Mouse (Mus musculus) G1E (cell line): ENCODE measurements around the gene Ago4. TPM values are rescaled to one million over a fixed set of nuclear protein-coding genes. Genes with fewer than 3 reads are reported as not detected.

Experiments
- ATAC-seq: 2 replicates; pipeline ENCODE4 v1.8.0; 2016; ENCODE audit warnings: mild to moderate bottlenecking; ENCODE audit not compliant: insufficient number of reproducible peaks, poor library complexity, low FRiP score, severe bottlenecking; ENCODE audit errors: extremely low read depth
- DNase-seq: peaks from one replicate; pipeline ENCODE4 v3.0.0; 2012; ENCODE audit warnings: low spot score
- H3K27me3 ChIP-seq: 2 replicates; pipeline ENCODE4 v1.6.1; 2012; ENCODE audit warnings: mild to moderate bottlenecking, low read length, inconsistent platforms; ENCODE audit not compliant: insufficient read depth
- H3K36me3 ChIP-seq: replicated peaks from 2 replicates; pipeline ENCODE3; 2012; ENCODE audit warnings: mild to moderate bottlenecking, inconsistent platforms
- H3K4me1 ChIP-seq: 2 replicates; pipeline ENCODE4 v1.6.1; 2012; ENCODE audit warnings: low read depth, low read length, inconsistent platforms, mixed read lengths; ENCODE audit not compliant: insufficient read depth
- H3K4me3 ChIP-seq: 2 replicates; pipeline ENCODE4 v1.5.1; 2012; ENCODE audit warnings: low read depth, mild to moderate bottlenecking, inconsistent platforms, low read length, moderate library complexity, mixed read lengths
- H3K9me3 ChIP-seq: replicated peaks from 2 replicates; pipeline ENCODE4 v1.6.1; 2012; ENCODE audit warnings: inconsistent platforms
- CTCF ChIP-seq: IDR thresholded peaks from 2 replicates; pipeline ENCODE4 v1.5.1; 2012; ENCODE audit warnings: low read depth, low read length, inconsistent platforms, mixed read lengths
- GATA1 ChIP-seq: IDR thresholded peaks from 2 replicates; pipeline ENCODE4 v1.6.1; 2012; ENCODE audit warnings: borderline replicate concordance, low read length, inconsistent platforms, mixed read lengths
- GATA2 ChIP-seq: IDR thresholded peaks from 2 replicates; pipeline ENCODE4 v1.6.1; 2012; ENCODE audit warnings: low read depth, low read length, inconsistent platforms, borderline replicate concordance
- POLR2AphosphoS5 ChIP-seq: IDR thresholded peaks from 2 replicates; pipeline ENCODE4 v1.6.1; 2012; ENCODE audit warnings: low read depth, low read length, inconsistent platforms; ENCODE audit not compliant: insufficient replicate concordance
- TAL1 ChIP-seq: conservative IDR thresholded peaks from 2 replicates; pipeline ENCODE4 v1.6.1; 2012; ENCODE audit warnings: low read depth, low read length, inconsistent platforms, mixed read lengths
- polyA plus RNA-seq: library from polyadenylated mRNA; stranded (reverse); fragments of >175 nt; gene quantifications from 2 replicates; pipeline ENCODE4 v1.2.3, GENCODE M21; 2012
- total RNA-seq, 2 experiments: library from RNA; stranded (forward) in 1 of 2; stranded (reverse) in 1 of 2; fragments of 200-1000 nt in 1 of 2; fragments of >200 nt in 1 of 2; fragmentation: Nextera tagmentation in 1 of 2; gene quantifications; 2 replicates each; pipeline ENCODE4 v1.2.3; 2014 to 2017

Ago4 gene
- total and polyA plus RNA-seq, 3 experiments, result 0.22 TPM; not detected in 2

DNA sequence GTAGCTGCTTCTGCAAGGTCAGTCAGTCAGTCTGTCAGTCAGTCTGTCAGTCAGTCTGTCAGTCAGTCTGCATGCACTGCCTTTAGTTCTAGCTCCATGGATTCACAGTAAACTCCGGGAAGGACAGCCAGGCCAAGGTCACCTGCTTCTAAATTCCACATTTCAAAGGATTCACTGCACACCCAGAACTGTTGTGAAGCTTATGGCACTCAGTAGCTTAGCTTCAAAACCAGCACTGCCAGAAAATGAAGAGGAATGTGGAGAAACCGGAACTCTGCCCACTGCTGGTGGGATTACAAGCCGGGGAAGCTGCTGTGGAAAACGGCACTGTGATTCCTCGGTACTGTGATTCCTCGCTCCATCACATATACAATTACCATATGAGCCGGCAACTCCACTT lies 77.8 kb downstream of the Ago4 start:
- no peak for DNase-seq
- Histone ChIP-seq H3K4me3 (no peak overlapping the region), H3K27me3 (no peaks in the 10 kb centered on the region), H3K9me3 (no peaks in the 10 kb centered on the region), H3K4me1 (no peaks in the 10 kb centered on the region), H3K36me3 (peaks cover 80% of the 10 kb centered on the region)
- no peak for ATAC-seq
- TF ChIP-seq TAL1 (no peak), CTCF (no peak), GATA2 (no peak), POLR2AphosphoS5 (no peak), GATA1 (no peak)

DNA sequence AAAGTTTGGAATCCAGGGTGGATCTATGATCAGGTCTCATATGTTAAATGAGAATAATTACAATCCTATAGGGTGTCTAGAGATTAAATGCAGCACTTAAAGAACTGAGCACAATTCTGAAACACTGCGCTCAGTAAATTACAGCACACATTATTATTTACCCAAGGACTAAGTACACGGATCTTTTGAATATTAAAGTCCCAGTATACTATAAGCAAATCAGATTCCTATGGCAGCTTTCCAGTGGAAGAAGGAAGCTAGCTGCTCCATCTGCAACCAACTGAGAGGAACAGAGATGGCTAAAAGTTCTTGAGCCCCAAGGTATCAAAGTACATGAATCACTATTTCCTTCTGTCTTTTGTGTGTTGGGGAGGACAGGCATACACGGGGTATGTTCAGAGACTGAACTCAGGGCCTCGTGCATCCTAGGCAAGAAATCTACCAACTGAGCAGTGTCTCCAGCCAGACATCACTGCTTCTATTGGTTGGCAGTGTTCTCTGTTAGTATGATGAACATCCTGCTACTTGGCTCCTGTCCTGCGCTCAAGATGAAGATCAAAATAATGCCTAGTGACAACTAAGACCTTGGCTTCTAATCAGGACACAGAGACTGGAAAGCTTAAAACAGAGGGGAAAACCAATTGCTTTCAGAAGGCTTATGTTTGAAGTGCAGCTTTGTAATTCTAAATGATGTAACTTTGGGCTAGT lies 78.6 kb downstream of the Ago4 start:
- H3K36me3 ChIP-seq, result peaks cover 76% of the 10 kb centered on the region
- TF ChIP-seq TAL1 (no peak), POLR2AphosphoS5 (no peak), GATA2 (no peak), GATA1 (no peak), CTCF (no peak)
- H3K27me3 ChIP-seq, result no peaks in the 10 kb centered on the region
- no peaks in the 10 kb centered on the region for H3K4me1 ChIP-seq
- no peak for DNase-seq
- no peak for ATAC-seq
- no peak overlapping the region for H3K4me3 ChIP-seq
- no peaks in the 10 kb centered on the region for H3K9me3 ChIP-seq

DNA sequence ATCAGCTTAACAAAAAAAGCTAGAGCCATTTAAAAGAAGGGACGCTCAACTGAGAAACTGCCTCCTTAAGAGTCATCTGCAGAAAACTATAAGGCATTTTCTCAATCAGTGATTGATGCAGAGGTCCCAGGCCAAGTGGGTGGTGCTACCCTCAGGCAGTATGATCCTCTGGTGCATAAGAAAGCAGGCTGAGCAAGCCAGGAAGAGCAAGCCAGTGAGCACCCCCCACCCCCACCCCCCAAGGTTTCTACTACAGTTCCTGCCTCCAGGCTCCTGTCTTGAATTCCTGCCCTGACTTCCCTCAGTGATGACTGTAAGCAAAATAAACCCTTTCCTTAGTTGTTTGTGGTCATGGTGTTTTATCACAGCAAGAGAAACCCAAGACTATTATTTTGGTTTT lies 83.0 kb downstream of the Ago4 start:
- ATAC-seq (no peak), DNase-seq (no peak)
- Histone ChIP-seq H3K27me3 (no peaks in the 10 kb centered on the region), H3K36me3 (peaks cover 70% of the 10 kb centered on the region), H3K4me1 (no peaks in the 10 kb centered on the region), H3K9me3 (no peaks in the 10 kb centered on the region), H3K4me3 (no peak overlapping the region)
- TF ChIP-seq CTCF, result no peak
- no peak for TF ChIP-seq POLR2AphosphoS5
- no peak for TF ChIP-seq GATA1
- TF ChIP-seq GATA2, result no peak
- no peak for TF ChIP-seq TAL1

DNA sequence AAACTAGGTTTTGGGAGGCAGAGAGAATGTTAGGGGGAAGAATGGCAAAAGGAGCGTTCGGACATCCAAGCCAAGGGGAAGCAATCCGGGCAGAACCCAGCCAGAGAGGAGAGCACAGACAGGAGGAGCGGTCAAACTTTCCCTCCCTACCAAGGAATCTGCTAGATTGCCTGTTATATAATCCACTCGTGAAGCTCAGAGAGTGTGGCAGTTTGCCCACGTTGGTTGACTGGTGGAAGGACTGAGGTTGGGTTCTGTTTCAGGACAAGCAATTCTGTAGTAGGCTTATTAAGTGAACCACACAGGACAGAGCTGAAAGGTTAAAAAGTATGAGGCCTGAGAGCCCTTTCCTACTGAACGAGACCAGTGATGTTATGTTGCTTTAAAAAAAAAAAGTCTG lies 86.1 kb downstream of the Ago4 start:
- Histone ChIP-seq H3K27me3 (no peaks in the 10 kb centered on the region), H3K4me3 (no peak overlapping the region), H3K36me3 (peaks cover 66% of the 10 kb centered on the region), H3K4me1 (no peaks in the 10 kb centered on the region), H3K9me3 (no peaks in the 10 kb centered on the region)
- TF ChIP-seq TAL1 (no peak), CTCF (no peak), GATA2 (no peak), GATA1 (no peak), POLR2AphosphoS5 (no peak)
- no peak for DNase-seq
- no peak for ATAC-seq

DNA sequence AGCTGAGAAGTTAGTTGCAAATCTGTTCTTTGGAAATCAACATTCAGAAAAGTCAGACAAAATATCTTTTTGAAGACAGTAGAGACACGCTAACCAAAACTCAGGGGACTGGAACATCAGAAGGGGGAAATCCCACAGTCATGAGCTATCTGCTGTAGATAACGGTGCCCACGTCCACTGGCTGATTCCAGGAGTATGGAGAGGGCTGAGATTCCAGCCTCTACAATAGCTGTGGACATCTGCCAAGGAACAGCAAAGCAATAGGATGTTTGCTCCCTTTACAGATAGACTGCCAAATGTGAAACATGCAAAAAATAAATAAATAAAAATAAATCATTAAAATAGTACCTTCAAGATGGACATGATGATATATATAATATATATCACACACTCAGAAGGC lies 88.7 kb downstream of the Ago4 start:
- Histone ChIP-seq H3K36me3 (peaks cover 79% of the 10 kb centered on the region), H3K4me3 (no peak overlapping the region), H3K27me3 (no peaks in the 10 kb centered on the region), H3K4me1 (no peaks in the 10 kb centered on the region), H3K9me3 (no peaks in the 10 kb centered on the region)
- TF ChIP-seq TAL1, result no peak
- DNase-seq (no peak), ATAC-seq (no peak)

Other genes with a start within 250 kb of the Ago4 start
- gene Col8a2, start 246.7 kb downstream of the Ago4 start, total RNA-seq (2014; fragmentation: Nextera tagmentation), result not detected in 2 replicates
- 0.05 TPM in 1 of 2 replicates, not detected in the other for gene Col8a2, start 246.7 kb downstream of the Ago4 start, total RNA-seq (2017)
- gene Col8a2, start 246.7 kb downstream of the Ago4 start, polyA plus RNA-seq, result not detected in 2 replicates
- gene Adprhl2, start 211.8 kb downstream of the Ago4 start, total RNA-seq (2014; fragmentation: Nextera tagmentation), result 8.7 and 10.8 TPM in 2 replicates
- gene Adprhl2, start 211.8 kb downstream of the Ago4 start, total RNA-seq (2017), result 23.2 and 31.1 TPM in 2 replicates
- 86.9 and 87.0 TPM in 2 replicates for gene Adprhl2, start 211.8 kb downstream of the Ago4 start, polyA plus RNA-seq
- gene Tekt2, start 207.8 kb downstream of the Ago4 start, total RNA-seq (2014; fragmentation: Nextera tagmentation), result not detected in 2 replicates
- gene Tekt2, start 207.8 kb downstream of the Ago4 start, total RNA-seq (2017), result 0.16 TPM in 1 of 2 replicates, not detected in the other
- not detected in 2 replicates for gene Tekt2, start 207.8 kb downstream of the Ago4 start, polyA plus RNA-seq
- gene Ago3, start 103.9 kb downstream of the Ago4 start, total RNA-seq (2014; fragmentation: Nextera tagmentation), result 18.0 and 24.7 TPM in 2 replicates
- gene Ago3, start 103.9 kb downstream of the Ago4 start, total RNA-seq (2017), result 6.3 and 8.9 TPM in 2 replicates
- 3.1 and 6.6 TPM in 2 replicates for gene Ago3, start 103.9 kb downstream of the Ago4 start, polyA plus RNA-seq
- gene Ago1, start 64.9 kb downstream of the Ago4 start, total RNA-seq (2014; fragmentation: Nextera tagmentation), result 25.3 and 30.9 TPM in 2 replicates
- gene Ago1, start 64.9 kb downstream of the Ago4 start, total RNA-seq (2017), result 12.1 and 15.2 TPM in 2 replicates
- 6.2 and 8.0 TPM in 2 replicates for gene Ago1, start 64.9 kb downstream of the Ago4 start, polyA plus RNA-seq
- gene Clspn, start 23.5 kb upstream of the Ago4 start, total RNA-seq (2014; fragmentation: Nextera tagmentation), result 61.8 and 81.4 TPM in 2 replicates
- 76.5 and 94.0 TPM in 2 replicates for gene Clspn, start 23.5 kb upstream of the Ago4 start, total RNA-seq (2017)
- gene Clspn, start 23.5 kb upstream of the Ago4 start, polyA plus RNA-seq, result 7.9 and 11.1 TPM in 2 replicates
- not detected in 2 replicates for gene 5730409E04Rik, start 76.3 kb upstream of the Ago4 start, total RNA-seq (2014; fragmentation: Nextera tagmentation)
- gene 5730409E04Rik, start 76.3 kb upstream of the Ago4 start, total RNA-seq (2017), result not detected in 2 replicates
- gene 5730409E04Rik, start 76.3 kb upstream of the Ago4 start, polyA plus RNA-seq, result not detected in 2 replicates
- gene Psmb2, start 144.2 kb upstream of the Ago4 start, total RNA-seq (2014; fragmentation: Nextera tagmentation), result 269 and 289 TPM in 2 replicates
- 199 and 210 TPM in 2 replicates for gene Psmb2, start 144.2 kb upstream of the Ago4 start, total RNA-seq (2017)
- 142 and 179 TPM in 2 replicates for gene Psmb2, start 144.2 kb upstream of the Ago4 start, polyA plus RNA-seq
- gene Tfap2e, start 202.8 kb upstream of the Ago4 start, total RNA-seq (2014; fragmentation: Nextera tagmentation), result not detected in 2 replicates
- 0.05 TPM in 1 of 2 replicates, not detected in the other for gene Tfap2e, start 202.8 kb upstream of the Ago4 start, total RNA-seq (2017)
- gene Tfap2e, start 202.8 kb upstream of the Ago4 start, polyA plus RNA-seq, result not detected in 2 replicates
- gene Ncdn, start 220.0 kb upstream of the Ago4 start, total RNA-seq (2014; fragmentation: Nextera tagmentation), result 16.9 and 18.4 TPM in 2 replicates
- gene Ncdn, start 220.0 kb upstream of the Ago4 start, total RNA-seq (2017), result 10.3 and 11.4 TPM in 2 replicates
- gene Ncdn, start 220.0 kb upstream of the Ago4 start, polyA plus RNA-seq, result 86.9 and 89.1 TPM in 2 replicates
- 41.5 and 45.5 TPM in 2 replicates for gene AU040320, start 220.1 kb upstream of the Ago4 start, total RNA-seq (2014; fragmentation: Nextera tagmentation)
- 15.1 and 15.5 TPM in 2 replicates for gene AU040320, start 220.1 kb upstream of the Ago4 start, total RNA-seq (2017)
- gene AU040320, start 220.1 kb upstream of the Ago4 start, polyA plus RNA-seq, result 10.6 and 21.8 TPM in 2 replicates